Mouse (Mus musculus) right cerebral cortex, postnatal 4 days (tissue): Measurements from ENCODE around the gene Gm5129.

Source experiments
- DNase-seq: peaks from one replicate; pipeline ENCODE4 v3.0.0-alpha.2; 2022

The Gm5129 gene

DNA sequence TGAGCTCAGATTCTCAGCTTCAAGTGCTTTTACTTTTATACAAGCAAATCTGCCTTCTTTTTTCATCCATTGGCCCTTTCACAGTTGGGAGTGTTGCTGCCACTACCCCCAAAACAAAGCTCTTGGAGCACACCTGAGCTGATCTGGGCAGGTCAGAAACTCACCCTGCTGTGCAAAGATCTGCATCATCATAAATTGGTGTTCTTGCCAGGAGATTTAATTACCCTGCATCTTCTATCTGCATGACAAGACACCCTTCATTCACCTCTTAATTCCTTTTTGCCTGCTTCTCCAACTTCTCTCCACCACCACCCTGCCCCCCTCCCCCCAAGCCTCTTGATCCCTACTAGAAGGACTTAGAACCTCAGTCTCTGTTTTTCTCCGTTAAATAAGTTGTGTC, 14.6 kb downstream of the Gm5129 start:
- no peak for DNase-seq

DNA sequence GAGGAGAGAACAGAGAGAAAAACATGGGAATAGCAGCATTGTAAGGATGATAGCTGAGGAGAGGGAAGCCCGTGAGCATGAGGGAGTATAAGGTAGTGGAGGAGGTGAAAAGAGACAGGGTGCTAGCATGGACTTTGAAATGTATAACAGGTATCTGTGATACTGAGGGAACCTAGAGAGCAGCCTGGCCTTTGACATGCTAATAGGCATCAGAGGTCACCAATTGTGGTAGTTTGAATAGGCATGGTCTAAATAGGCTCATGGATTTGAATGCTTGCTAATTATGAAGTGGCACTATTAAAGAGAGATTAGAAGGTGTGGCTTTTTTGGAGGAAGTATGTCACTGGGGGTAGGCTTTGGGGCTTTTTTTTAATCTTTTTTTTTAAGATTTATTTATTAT, 22.8 kb downstream of the Gm5129 start:
- DNase-seq, result no peak

DNA sequence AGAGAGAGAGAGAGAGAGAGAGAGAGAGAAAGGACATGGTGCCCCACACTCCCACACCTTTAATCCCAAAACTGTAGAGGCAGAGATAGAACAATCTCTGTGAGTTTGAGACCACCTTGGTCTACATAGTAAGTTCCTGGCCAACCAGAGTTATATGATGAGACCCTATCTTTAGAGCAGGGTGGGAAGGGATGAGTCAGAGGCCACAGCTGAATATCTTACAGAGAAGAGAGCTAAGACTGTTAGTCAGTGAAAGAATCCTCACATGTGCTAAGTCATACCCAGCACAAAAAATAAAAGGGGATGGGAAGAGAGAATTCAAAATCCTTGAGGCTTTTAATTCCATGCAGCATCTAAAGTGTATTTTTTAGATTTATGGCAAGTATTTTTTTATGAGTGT, 24.1 kb downstream of the Gm5129 start:
- no peak for DNase-seq

DNA sequence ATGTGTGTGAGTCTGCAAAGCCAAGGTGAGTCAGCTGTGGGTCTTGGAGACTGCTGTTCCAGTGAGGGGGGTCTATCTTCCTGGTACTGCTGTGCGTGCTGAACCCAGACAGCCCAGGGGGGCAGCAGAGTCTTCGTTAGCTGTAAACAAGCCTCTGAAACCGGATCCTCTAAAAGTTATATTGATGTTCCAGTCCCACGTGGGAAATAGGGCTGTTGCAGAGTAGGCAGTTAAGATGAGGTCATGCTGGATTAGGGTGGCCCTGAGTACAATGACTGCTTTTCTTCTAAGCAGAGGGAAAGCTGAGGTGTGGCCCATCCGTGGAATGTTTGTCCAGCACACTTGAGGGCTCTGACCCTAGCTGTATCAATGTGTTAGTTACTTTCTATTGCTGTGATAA, 27.5 kb downstream of the Gm5129 start:
- no peak for DNase-seq

DNA sequence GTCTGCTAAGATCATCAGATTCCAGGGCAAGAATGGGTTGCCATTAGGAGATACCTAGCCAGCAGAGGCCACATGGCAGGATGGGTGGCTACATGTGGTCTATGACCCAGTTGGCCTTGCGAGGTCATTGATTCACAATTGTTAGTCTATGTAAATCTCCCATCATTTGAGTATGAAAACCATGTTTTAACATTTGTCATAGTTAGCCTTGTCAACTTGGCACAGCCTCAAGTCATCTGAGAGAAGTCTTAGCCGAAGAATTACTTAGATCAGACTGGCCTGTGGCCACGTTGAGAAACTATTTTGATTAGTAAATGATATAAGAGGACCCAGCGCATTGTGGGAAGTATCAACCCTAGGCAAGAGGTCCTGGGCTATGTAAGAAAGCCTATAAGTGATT, 28.5 kb downstream of the Gm5129 start:
- no peak for DNase-seq

DNA sequence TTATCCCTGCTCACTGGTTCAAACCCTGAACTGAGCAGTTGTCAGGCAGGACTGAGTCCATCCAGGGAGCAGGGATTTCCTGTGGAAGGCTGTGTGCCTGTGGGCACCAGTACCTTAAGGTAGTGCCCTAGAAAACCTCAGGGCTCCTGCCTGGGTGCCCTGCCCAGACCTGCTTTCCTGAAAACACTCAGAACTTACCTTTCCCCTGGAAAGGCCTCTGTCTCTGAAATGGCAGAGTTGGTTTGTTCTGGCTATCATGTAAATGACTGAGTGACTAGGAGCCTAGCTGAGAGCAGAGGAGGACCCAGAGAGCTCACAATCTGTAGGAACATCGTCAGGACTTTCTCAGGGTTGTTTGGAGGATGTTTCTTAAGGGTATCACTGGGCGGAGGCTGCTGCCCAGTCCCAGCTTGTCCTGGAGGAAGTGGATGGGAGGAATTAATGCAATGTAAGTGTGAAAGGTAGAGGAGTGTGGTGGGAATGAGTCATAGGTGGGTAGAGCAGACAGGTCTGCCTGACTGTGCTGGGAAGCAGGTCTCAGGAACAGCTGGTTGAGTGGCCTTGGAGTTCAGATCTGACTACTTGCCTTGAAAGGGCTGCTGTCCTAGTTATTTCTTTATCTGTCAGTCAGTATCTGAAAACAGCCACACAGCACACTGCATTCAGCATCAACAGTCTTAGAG, 36.1 kb downstream of the Gm5129 start:
- no peak for DNase-seq

DNA sequence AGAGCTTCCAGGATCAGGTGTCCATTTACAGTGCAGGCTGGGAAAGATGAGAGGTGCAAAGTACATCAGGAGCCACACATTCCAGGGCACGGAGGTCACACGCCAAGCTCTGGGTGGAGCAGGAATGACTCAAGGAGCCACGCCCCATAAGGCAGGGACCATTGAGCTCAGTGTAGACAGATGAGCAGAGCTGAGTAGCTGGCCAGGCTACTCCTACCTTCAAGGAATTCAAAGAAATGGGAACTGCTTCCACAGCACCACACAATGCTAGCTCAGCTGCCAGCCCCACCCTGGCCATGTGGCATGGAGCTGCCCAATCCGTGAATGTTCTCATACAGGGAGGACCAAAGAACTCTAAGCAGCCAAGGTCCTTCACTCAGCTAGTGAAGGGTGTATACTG, 37.2 kb downstream of the Gm5129 start:
- no peak for DNase-seq

DNA sequence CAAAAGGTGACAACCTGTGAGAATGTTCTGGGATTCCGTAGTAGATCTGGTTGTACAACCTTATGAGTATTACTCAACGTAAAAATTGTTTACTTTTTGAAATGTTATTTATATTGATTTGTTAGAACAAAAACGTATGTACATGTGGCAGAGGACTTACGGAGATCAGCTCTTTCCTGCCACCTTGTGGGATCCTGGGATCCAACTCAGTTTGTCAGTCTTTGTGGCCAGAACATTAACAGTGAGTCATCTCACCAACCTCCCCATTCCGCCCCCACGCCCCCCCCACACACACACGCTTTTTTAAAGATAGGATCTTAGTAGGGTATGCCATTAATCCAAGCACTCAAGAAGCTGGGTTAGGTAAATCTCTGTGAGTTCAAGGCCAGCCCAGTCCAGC, 47.4 kb downstream of the Gm5129 start:
- no peak for DNase-seq

DNA sequence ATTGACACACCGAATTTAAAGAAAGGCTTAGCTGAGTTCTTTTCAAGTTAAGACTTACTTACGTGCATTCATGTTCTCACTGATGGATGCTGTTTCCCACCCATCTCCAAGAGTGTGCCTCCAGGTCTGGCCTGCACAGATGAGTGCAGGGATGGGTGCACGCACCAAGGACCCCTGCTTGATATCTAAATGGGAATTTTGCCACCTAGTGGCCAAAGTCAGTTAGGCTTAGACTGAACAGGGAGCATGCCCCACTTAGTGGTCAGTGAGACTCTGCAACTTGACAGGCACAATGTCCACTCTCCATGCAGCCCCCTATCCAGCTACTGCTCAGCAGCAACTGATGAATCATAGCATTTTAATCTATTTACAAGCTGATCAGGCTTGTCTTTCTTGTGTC, 48.1 kb downstream of the Gm5129 start:
- peak; percentile 10 for DNase-seq
